Mouse (Mus musculus) adrenal gland, postnatal 0 days (tissue): ENCODE data around the gene Peak1. TPM values are rescaled to one million over a fixed set of nuclear protein-coding genes. Genes with fewer than 3 reads are reported as not detected.

Experiments
- microRNA-seq: library from miRNA; unstranded; fragments of <30 nt; microRNA quantifications from one replicate; pipeline ENCODE4, GENCODE M21; 2016; ENCODE audit warnings: borderline replicate concordance; ENCODE audit not compliant: insufficient number of aligned reads
- polyA plus RNA-seq: library from polyadenylated mRNA; unstranded; fragments of >200 nt; fragmentation: Nextera tagmentation; extraction: Ambion mirVana; gene quantifications from 2 replicates; pipeline ENCODE4 v1.2.1, GENCODE M21; 2015

The Peak1 gene
- 9.2 and 12.1 TPM in 2 replicates for polyA plus RNA-seq

GRCm38 (mm10) chr9:56417948-56418737 is at the start of gene Peak1, which contains the start of gene Hmg20a:
Gene Peak1 (minus strand): TSS chr9:56418067.
Gene Hmg20a (plus strand): TSS chr9:56418609.

DNA sequence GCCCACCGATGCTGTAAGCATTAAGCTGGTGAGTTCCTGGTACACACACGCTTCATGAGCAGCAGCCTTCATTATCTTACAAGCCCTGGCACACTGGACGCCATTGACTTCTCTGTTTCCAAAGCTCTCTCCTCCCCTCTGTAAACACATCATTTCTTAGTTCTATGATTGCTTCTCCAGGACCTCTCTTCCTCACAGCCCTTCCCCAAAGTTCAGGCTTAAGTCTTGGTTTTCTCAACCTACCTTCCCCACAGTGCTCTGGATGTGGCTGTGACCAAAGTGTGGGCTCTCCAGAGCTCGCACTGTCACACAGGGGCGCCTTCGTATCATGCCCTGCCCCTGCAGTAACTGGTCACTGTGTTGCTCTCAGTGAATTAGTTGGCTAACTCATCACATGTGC is 252.5 kb downstream of the Peak1 start, which contains the start of gene Tspan3:
Tspan3 (minus strand) TSS at position 101 of the 400 bp plus-strand sequence.

Small RNA genes lying within 50 kb of the gene (microRNA-seq; reads per million reads assigned to microRNA genes)
- not detected for gene Gm24270

Other genes starting within 250 kb of the Peak1 start
- gene Hmg20a, start 542 bp upstream of the Peak1 start, polyA plus RNA-seq = 23.8 and 32.6 TPM in 2 replicates